Mouse (Mus musculus): ENCODE data around the gene Nup155. TPM values are rescaled to one million over a fixed set of nuclear protein-coding genes. Genes with fewer than 3 reads are reported as not detected.

Nup155 gene
- polyA plus RNA-seq, 1 experiment from 2014 or later: 13.5 TPM

GRCm38 (mm10) chr15:8208362-8208761, 99.3 kb downstream of the Nup155 start:
- no peaks in the 10 kb centered on the region for H3K4me1 ChIP-seq (replicated peaks)
- 91% methylated on average over 6 of the region's 6 CpGs for WGBS
- no peaks in the 10 kb centered on the region for H3K9me3 ChIP-seq
- H3K9ac ChIP-seq (replicated peaks): no peak overlapping the region
- H3K27me3 ChIP-seq: no peaks in the 10 kb centered on the region
- no peak overlapping the region for H3K4me2 ChIP-seq (replicated peaks)
- H3K36me3 ChIP-seq: peaks cover 73% of the 10 kb centered on the region
- H3K4me3 ChIP-seq (replicated peaks): no peak overlapping the region
- no peak for ATAC-seq
- no peak overlapping the region for H3K27ac ChIP-seq

Other genes starting within 250 kb of the Nup155 start
- 72.6 and 75.5 TPM in 2 replicates for gene Wdr70, start 10.1 kb upstream of the Nup155 start, polyA plus RNA-seq (2015; fragmentation: Nextera tagmentation; extraction: Ambion mirVana)
- 18.8 and 20.5 TPM in 2 replicates for gene Cplane1, start 59.8 kb downstream of the Nup155 start, polyA plus RNA-seq (2015; fragmentation: Nextera tagmentation; extraction: Ambion mirVana)